Mouse (Mus musculus) liver, postnatal 0 days (tissue): ENCODE measurements around the gene Crx.

Source experiments
- CTCF ChIP-seq: sonication (generic); IDR thresholded peaks from 2 replicates; pipeline ENCODE4 v1.5.1; 2016; ENCODE audit warnings: antibody characterized with exemption, low read depth
- EP300 ChIP-seq: IDR thresholded peaks from 2 replicates; pipeline ENCODE4 v1.6.1; 2016; ENCODE audit warnings: antibody characterized with exemption, low read depth, mild to moderate bottlenecking

GRCm38 (mm10) chr7:15914252-15914651, 34.5 kb upstream of the Crx start:
- no peak for TF ChIP-seq EP300
- peak; percentile 78 for TF ChIP-seq CTCF
